Mouse (Mus musculus): Measurements from ENCODE around the gene Plce1. TPM values are rescaled to one million over a fixed set of nuclear protein-coding genes. Genes with fewer than 3 reads are reported as not detected.

The Plce1 gene
- polyA plus RNA-seq, 1 experiment: not detected

DNA sequence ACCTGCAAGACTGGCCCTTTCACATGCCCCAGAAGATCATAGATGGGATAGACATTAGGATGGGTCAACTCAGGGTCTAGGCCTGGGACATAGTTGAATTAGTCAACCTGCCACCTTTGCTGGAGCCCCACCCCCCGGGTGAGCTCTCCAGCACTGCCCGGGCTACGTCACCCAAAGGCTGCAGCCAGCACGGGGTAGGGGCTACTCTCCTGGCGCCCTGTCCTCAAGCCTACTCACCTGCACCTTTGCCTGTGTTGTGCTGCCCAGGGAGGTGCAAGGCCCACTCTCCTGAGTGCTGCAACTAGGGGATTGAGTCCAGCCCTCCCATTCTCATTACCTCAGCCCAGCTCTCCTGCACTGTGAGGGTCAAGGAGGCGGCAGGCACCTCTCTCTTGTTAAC, 225.5 kb downstream of the Plce1 start:
- Histone ChIP-seq H3K4me1 (ENCODE audit: control insufficient read depth) (no peaks in the 10 kb centered on the region), H3K9me3 (ENCODE audit: control insufficient read depth, low read length) (no peaks in the 10 kb centered on the region), H3K27me3 (ENCODE audit: control insufficient read depth) (no peaks in the 10 kb centered on the region), H3K4me3 (replicated peaks) (no peak overlapping the region), H3K36me3 (ENCODE audit: control insufficient read depth) (no peaks in the 10 kb centered on the region)
- TF ChIP-seq TAL1 (IDR thresholded peaks at IDR 0.05; ENCODE audit: low read length) (no peak), GATA1 (IDR thresholded peaks at IDR 0.05; ENCODE audit: low read length) (no peak)

DNA sequence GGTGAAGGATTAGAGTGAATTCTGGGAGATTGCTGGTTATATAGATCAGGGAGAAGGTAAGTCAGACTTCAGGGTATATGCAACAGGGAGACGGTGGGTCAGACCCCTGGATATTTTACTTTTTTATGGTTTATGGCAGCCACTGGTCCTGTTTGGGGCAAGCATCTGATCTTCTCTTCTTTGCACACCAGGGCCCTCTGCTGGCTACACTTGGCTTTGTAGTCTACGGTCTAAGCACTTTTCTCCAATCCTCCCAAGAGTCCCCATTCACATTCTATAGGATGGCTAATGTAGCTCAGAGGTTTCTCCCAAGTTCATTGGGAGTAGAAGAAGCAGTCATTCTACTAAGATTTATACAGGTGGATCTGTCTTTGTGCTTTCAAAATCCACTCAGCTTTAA, 228.5 kb downstream of the Plce1 start:
- TF ChIP-seq GATA1 (IDR thresholded peaks at IDR 0.05; ENCODE audit: low read length) (no peak), TAL1 (IDR thresholded peaks at IDR 0.05; ENCODE audit: low read length) (no peak)
- no peaks in the 10 kb centered on the region for H3K27me3 ChIP-seq (ENCODE audit: control insufficient read depth)
- H3K4me1 ChIP-seq (ENCODE audit: control insufficient read depth): no peaks in the 10 kb centered on the region
- no peaks in the 10 kb centered on the region for H3K36me3 ChIP-seq (ENCODE audit: control insufficient read depth)
- H3K4me3 ChIP-seq (replicated peaks): no peak overlapping the region
- no peaks in the 10 kb centered on the region for H3K9me3 ChIP-seq (ENCODE audit: control insufficient read depth, low read length)

GRCm38 (mm10) chr19:38721808-38722207, 240.9 kb downstream of the Plce1 start:
- H3K36me3 ChIP-seq (ENCODE audit: control insufficient read depth): no peaks in the 10 kb centered on the region
- H3K4me1 ChIP-seq (ENCODE audit: control insufficient read depth): no peaks in the 10 kb centered on the region
- H3K9me3 ChIP-seq (ENCODE audit: control insufficient read depth, low read length): no peaks in the 10 kb centered on the region
- H3K4me3 ChIP-seq (replicated peaks): no peak overlapping the region
- H3K27me3 ChIP-seq (ENCODE audit: control insufficient read depth): no peaks in the 10 kb centered on the region
- TF ChIP-seq TAL1 (IDR thresholded peaks at IDR 0.05; ENCODE audit: low read length): no peak
- no peak for TF ChIP-seq GATA1 (IDR thresholded peaks at IDR 0.05; ENCODE audit: low read length)

- TF ChIP-seq GATA1 (IDR thresholded peaks at IDR 0.05; ENCODE audit: low read length): no peak
- TF ChIP-seq TAL1 (IDR thresholded peaks at IDR 0.05; ENCODE audit: low read length): no peak
- Histone ChIP-seq H3K9me3 (ENCODE audit: control insufficient read depth, low read length) (no peaks in the 10 kb centered on the region), H3K4me1 (ENCODE audit: control insufficient read depth) (no peaks in the 10 kb centered on the region), H3K27me3 (ENCODE audit: control insufficient read depth) (no peaks in the 10 kb centered on the region), H3K4me3 (replicated peaks) (no peak overlapping the region), H3K36me3 (ENCODE audit: control insufficient read depth) (no peaks in the 10 kb centered on the region)
These were observed 242.1 kb downstream of the Plce1 start for GRCm38 (mm10) chr19:38722982-38723381.

DNA sequence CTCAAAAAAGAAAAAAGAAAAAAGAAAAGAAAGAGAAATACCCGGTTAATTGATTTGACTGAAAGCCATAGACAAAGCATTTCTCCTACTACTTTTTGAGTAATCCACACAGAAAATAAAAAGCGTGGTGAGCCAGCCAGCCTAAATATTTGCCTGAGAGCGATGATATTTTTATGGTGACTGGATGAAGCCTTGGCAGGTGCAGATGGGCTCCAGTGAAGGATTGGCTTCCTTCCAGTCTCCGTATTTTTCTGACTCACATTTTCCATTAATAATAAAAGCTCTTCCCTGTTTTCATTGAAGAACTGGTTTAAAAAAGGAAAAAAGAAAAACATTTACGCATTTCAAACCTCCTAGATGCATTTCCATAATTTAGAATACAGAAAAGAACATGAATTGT, 243.1 kb downstream of the Plce1 start:
- no peaks in the 10 kb centered on the region for H3K27me3 ChIP-seq (ENCODE audit: control insufficient read depth)
- H3K4me3 ChIP-seq (replicated peaks): no peak overlapping the region
- H3K9me3 ChIP-seq (ENCODE audit: control insufficient read depth, low read length): no peaks in the 10 kb centered on the region
- TF ChIP-seq TAL1 (IDR thresholded peaks at IDR 0.05; ENCODE audit: low read length) (no peak), GATA1 (IDR thresholded peaks at IDR 0.05; ENCODE audit: low read length) (no peak)
- no peaks in the 10 kb centered on the region for H3K4me1 ChIP-seq (ENCODE audit: control insufficient read depth)
- H3K36me3 ChIP-seq (ENCODE audit: control insufficient read depth): no peaks in the 10 kb centered on the region

- no peak overlapping the region for H3K4me3 ChIP-seq (replicated peaks)
- no peaks in the 10 kb centered on the region for H3K9me3 ChIP-seq (ENCODE audit: control insufficient read depth, low read length)
- no peaks in the 10 kb centered on the region for H3K4me1 ChIP-seq (ENCODE audit: control insufficient read depth)
- TF ChIP-seq GATA1 (IDR thresholded peaks at IDR 0.05; ENCODE audit: low read length): no peak
- no peak for TF ChIP-seq TAL1 (IDR thresholded peaks at IDR 0.05; ENCODE audit: low read length)
- no peaks in the 10 kb centered on the region for H3K36me3 ChIP-seq (ENCODE audit: control insufficient read depth)
- no peaks in the 10 kb centered on the region for H3K27me3 ChIP-seq (ENCODE audit: control insufficient read depth)
These were observed 247.9 kb downstream of the Plce1 start for GRCm38 (mm10) chr19:38728842-38729241.

DNA sequence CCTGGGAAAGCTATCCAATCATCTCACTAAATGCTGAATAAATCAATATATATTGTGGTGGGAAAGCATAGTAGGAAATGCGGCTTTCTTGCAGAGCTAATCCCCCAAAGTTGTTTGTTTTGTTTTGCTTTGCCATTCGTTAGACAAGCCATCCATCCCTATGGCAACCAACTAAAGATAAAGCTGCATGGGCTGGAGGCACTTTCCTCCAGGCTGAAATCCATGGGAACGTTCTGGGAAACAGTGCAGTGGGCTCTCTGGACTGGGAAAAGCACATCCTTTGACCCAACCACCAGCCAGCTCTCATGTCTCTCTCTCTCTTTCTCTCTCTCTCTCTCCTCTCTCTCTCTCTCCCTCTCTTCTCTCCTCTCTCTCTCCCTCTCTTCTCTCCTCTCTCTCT, 248.4 kb downstream of the Plce1 start:
- TF ChIP-seq GATA1 (IDR thresholded peaks at IDR 0.05; ENCODE audit: low read length) (no peak), TAL1 (IDR thresholded peaks at IDR 0.05; ENCODE audit: low read length) (no peak)
- no peaks in the 10 kb centered on the region for H3K4me1 ChIP-seq (ENCODE audit: control insufficient read depth)
- H3K36me3 ChIP-seq (ENCODE audit: control insufficient read depth): no peaks in the 10 kb centered on the region
- H3K27me3 ChIP-seq (ENCODE audit: control insufficient read depth): no peaks in the 10 kb centered on the region
- no peak overlapping the region for H3K4me3 ChIP-seq (replicated peaks)
- H3K9me3 ChIP-seq (ENCODE audit: control insufficient read depth, low read length): no peaks in the 10 kb centered on the region

- TF ChIP-seq GATA1 (IDR thresholded peaks at IDR 0.05; ENCODE audit: low read length): no peak
- TF ChIP-seq TAL1 (IDR thresholded peaks at IDR 0.05; ENCODE audit: low read length): no peak
These were observed 263.6 kb downstream of the Plce1 start for GRCm38 (mm10) chr19:38744546-38744945.

GRCm38 (mm10) chr19:38745810-38746491, 265.0 kb downstream of the Plce1 start:
- Histone ChIP-seq H3K36me3 (ENCODE audit: control insufficient read depth) (no peaks in the 10 kb centered on the region), H3K4me1 (ENCODE audit: control insufficient read depth) (no peaks in the 10 kb centered on the region)
- no peak for TF ChIP-seq TAL1 (IDR thresholded peaks at IDR 0.05; ENCODE audit: low read length)
- TF ChIP-seq GATA1 (IDR thresholded peaks at IDR 0.05; ENCODE audit: low read length): no peak

More at GRCm38 (mm10) chr19:38744546-38744945, 263.6 kb downstream of the Plce1 start:
- H3K4me3 ChIP-seq (replicated peaks): no peak overlapping the region
- no peaks in the 10 kb centered on the region for H3K4me1 ChIP-seq (ENCODE audit: control insufficient read depth)
- H3K36me3 ChIP-seq (ENCODE audit: control insufficient read depth): no peaks in the 10 kb centered on the region
- no peaks in the 10 kb centered on the region for H3K27me3 ChIP-seq (ENCODE audit: control insufficient read depth)
- H3K9me3 ChIP-seq (ENCODE audit: control insufficient read depth, low read length): no peaks in the 10 kb centered on the region

More at GRCm38 (mm10) chr19:38745810-38746491, 265.0 kb downstream of the Plce1 start:
- no peak overlapping the region for H3K4me3 ChIP-seq (replicated peaks)
- H3K27me3 ChIP-seq (ENCODE audit: control insufficient read depth): no peaks in the 10 kb centered on the region
- H3K9me3 ChIP-seq (ENCODE audit: control insufficient read depth, low read length): no peaks in the 10 kb centered on the region
